Mouse (Mus musculus) liver, adult 2 months (tissue): ENCODE results near the gene Mkrn3. TPM values are rescaled to one million over a fixed set of nuclear protein-coding genes. Genes with fewer than 3 reads are reported as not detected.
A peak's percentile ranks its signal among the peaks of the same experiment; 100 is the strongest.

ENCODE experiments used
- DNase-seq: peaks from one replicate; pipeline ENCODE4 v3.0.0-alpha.2; 2011; ENCODE audit warnings: low read depth, low spot score; ENCODE audit errors: extremely low read depth
- H3K27ac ChIP-seq: fragments of 200-500 bp; replicated peaks from 2 replicates; pipeline ENCODE4 v1.5.1; 2012; ENCODE audit warnings: low read depth, mild to moderate bottlenecking, control low read depth, inconsistent platforms, low read length; ENCODE audit not compliant: insufficient read depth
- H3K27me3 ChIP-seq: fragments of 200-500 bp; 2 replicates; pipeline ENCODE4 v1.6.1; 2012; ENCODE audit warnings: mild to moderate bottlenecking, moderate library complexity, low read length, inconsistent platforms; ENCODE audit not compliant: control insufficient read depth, insufficient read depth
- H3K36me3 ChIP-seq: fragments of 200-500 bp; 2 replicates; pipeline ENCODE4 v1.6.1; 2012; ENCODE audit warnings: low read length, inconsistent platforms; ENCODE audit not compliant: control insufficient read depth, insufficient read depth
- H3K4me1 ChIP-seq: fragments of 200-500 bp; 2 replicates; pipeline ENCODE4 v1.6.1; 2011; ENCODE audit warnings: low read length; ENCODE audit not compliant: control insufficient read depth, insufficient read depth
- H3K4me3 ChIP-seq: fragments of 200-500 bp; 2 replicates; pipeline ENCODE4 v1.5.1; 2011; ENCODE audit warnings: low read depth, mild to moderate bottlenecking, control low read depth, low read length, moderate library complexity; ENCODE audit not compliant: insufficient read depth
- H3K79me2 ChIP-seq: fragments of 200-500 bp; 2 replicates; pipeline ENCODE4 v1.6.1; 2012; ENCODE audit warnings: inconsistent platforms, mild to moderate bottlenecking, low read length, moderate library complexity; ENCODE audit not compliant: control insufficient read depth, insufficient read depth
- H3K9ac ChIP-seq: fragments of 200-500 bp; 2 replicates; pipeline ENCODE4 v1.6.1; 2012; ENCODE audit warnings: low read depth, mild to moderate bottlenecking, control low read depth, inconsistent platforms, low read length
- CTCF ChIP-seq: fragments of 200-500 bp; IDR thresholded peaks from 2 replicates; pipeline ENCODE4 v1.5.1; 2011; ENCODE audit warnings: low read depth, low read length, control low read depth
- POLR2A ChIP-seq: fragments of 200-500 bp; IDR thresholded peaks from 2 replicates; pipeline ENCODE4 v1.6.1; 2011; ENCODE audit warnings: low read length, control low read depth; ENCODE audit not compliant: insufficient read depth; ENCODE audit errors: extremely low read depth
- WGBS: fragments of 180-500 bp; shearing (Covaris S2); methylation state at CpG from one replicate; pipeline ENCODE4 v1.1.7; 2018; 5-methylcytosine and 5-hydroxymethylcytosine counted together
- polyA plus RNA-seq: library from polyadenylated mRNA; depleted of rRNA; stranded (reverse); fragments of >200 nt; gene quantifications from 2 replicates; pipeline ENCODE4 v1.2.3, GENCODE M21; 2012
- total RNA-seq: library from RNA; depleted of rRNA; stranded (reverse); fragments of >200 nt; gene quantifications from 2 replicates; pipeline ENCODE4 v1.2.3, GENCODE M21; 2014

Mkrn3 gene
- total and polyA plus RNA-seq, 2 experiments = 0.29 to 0.37 TPM

DNA sequence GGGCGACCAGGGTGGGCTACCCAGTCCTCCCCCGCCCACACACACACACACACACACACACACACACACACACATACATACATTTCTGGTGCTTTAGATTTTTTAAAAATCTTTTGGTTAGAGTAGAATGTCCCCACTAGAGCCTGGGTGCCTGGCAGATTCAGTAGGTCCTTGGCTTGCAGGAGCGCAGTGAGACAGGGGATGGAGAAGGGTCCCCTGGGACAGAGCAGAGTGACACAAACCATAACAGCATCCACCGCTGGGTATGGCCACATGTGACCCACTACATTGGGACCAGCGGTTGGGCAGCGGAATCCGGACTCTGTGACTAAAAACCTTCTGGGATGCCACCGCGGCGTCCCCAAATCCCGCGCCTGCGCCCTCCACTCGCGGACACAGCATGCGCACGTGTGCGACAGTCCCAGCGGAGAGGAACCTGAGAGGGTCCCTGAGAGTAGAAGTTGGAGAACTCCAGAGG lies 13.3 kb downstream of the Mkrn3 start:
- H3K4me1 ChIP-seq = no peaks in the 10 kb centered on the region
- DNase-seq = no peak
- no peak overlapping the region for H3K9ac ChIP-seq
- H3K4me3 ChIP-seq = no peak overlapping the region
- H3K27me3 ChIP-seq = no peaks in the 10 kb centered on the region
- H3K36me3 ChIP-seq = no peaks in the 10 kb centered on the region
- 38% methylated on average over 19 of the region's 19 CpGs for WGBS
- no peak overlapping the region for H3K27ac ChIP-seq
- no peaks in the 10 kb centered on the region for H3K79me2 ChIP-seq
- TF ChIP-seq CTCF = no peak
- no peak for TF ChIP-seq POLR2A

DNA sequence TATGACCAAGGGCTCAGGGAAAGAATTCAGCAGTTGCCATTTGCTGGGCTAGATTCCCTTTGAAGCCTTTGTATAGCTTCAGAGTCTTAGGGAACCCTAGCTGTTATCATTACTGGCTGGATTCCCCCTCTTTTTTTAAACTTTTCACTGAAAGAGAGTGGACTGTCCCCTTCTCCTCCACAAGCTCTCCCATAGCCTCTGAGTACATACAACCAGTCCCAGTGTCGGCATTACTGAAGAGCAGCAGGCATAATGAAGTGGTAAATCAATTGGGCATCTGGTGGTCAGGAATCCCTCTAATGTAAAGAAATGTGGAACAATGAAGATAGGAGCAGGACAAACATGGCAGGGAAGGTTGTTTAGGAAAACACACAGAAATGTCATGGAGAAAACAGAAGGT lies 27.7 kb downstream of the Mkrn3 start:
- Histone ChIP-seq H3K9ac (no peak overlapping the region), H3K27ac (no peak overlapping the region), H3K4me3 (no peak overlapping the region), H3K27me3 (peaks cover 2% of the 10 kb centered on the region; the same call in 1 of the 2 replicates), H3K79me2 (no peaks in the 10 kb centered on the region), H3K4me1 (no peaks in the 10 kb centered on the region), H3K36me3 (no peaks in the 10 kb centered on the region)
- 47% methylated on average over 1 of the region's 1 CpGs for WGBS
- no peak for DNase-seq
- no peak for TF ChIP-seq POLR2A
- no peak for TF ChIP-seq CTCF

DNA sequence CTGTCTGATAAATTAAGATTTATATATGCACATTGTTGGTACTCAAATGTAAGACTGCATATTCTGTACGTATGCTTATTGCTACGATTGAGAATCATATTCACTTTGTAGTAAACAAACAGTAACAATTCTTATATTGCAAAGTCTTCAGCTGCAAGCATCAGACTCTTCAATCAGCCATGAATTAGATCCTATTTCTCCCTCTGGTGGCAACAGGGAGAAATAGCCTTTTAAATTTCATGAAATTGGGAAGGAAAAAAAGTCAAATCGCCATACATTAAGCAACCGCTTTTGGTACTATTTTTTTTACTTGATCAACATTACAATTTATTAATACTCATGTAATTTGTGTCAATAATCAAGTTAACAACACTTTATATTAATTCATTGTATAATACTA lies 31.6 kb downstream of the Mkrn3 start:
- WGBS = 41% methylated on average over 4 of the region's 4 CpGs
- TF ChIP-seq POLR2A = no peak
- no peak for TF ChIP-seq CTCF
- DNase-seq = no peak

GRCm38 (mm10) chr7:62382391-62382790 lies 37.5 kb downstream of the Mkrn3 start:
- Histone ChIP-seq H3K79me2 (no peaks in the 10 kb centered on the region), H3K4me1 (no peaks in the 10 kb centered on the region), H3K36me3 (no peaks in the 10 kb centered on the region), H3K9ac (no peak overlapping the region), H3K4me3 (no peak overlapping the region), H3K27ac (no peak overlapping the region), H3K27me3 (no peaks in the 10 kb centered on the region)
- TF ChIP-seq CTCF (peak; percentile 36; the same call in 1 of the 2 replicates), POLR2A (no peak)
- peak; percentile 19 for DNase-seq
- WGBS = 6% methylated on average over 2 of the region's 2 CpGs

More for the DNA sequence above, 31.6 kb downstream of the Mkrn3 start:
- H3K79me2 ChIP-seq = no peaks in the 10 kb centered on the region
- H3K27me3 ChIP-seq = no peaks in the 10 kb centered on the region
- no peak overlapping the region for H3K27ac ChIP-seq
- H3K4me3 ChIP-seq = no peak overlapping the region
- H3K4me1 ChIP-seq = no peaks in the 10 kb centered on the region
- no peaks in the 10 kb centered on the region for H3K36me3 ChIP-seq
- H3K9ac ChIP-seq = no peak overlapping the region

DNA sequence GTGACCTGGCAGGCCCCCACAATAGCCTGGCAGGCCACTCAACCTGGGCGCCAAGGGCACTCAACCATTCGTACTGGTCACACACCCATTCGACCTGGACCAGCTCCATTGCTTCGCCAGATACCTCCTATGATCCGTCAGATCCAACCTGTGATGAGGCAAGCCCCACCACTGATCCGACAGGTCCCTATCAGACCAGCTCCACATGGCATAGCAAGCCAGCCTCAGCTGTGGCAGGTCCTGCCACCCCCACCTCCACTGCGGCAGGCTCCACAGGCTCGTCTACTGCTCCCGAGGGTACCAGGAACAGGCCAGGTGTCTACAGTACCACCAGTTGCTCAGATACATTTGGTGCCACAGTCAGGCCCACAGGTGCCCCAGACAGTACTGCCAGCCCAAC lies 41.4 kb downstream of the Mkrn3 start:
- no peak for TF ChIP-seq CTCF
- no peak for TF ChIP-seq POLR2A
- H3K9ac ChIP-seq = no peak overlapping the region
- H3K4me3 ChIP-seq = no peak overlapping the region
- WGBS = 85% methylated on average over 9 of the region's 9 CpGs
- no peaks in the 10 kb centered on the region for H3K79me2 ChIP-seq
- H3K27me3 ChIP-seq = no peaks in the 10 kb centered on the region
- H3K27ac ChIP-seq = no peak overlapping the region
- no peaks in the 10 kb centered on the region for H3K36me3 ChIP-seq
- no peak for DNase-seq
- H3K4me1 ChIP-seq = no peaks in the 10 kb centered on the region

DNA sequence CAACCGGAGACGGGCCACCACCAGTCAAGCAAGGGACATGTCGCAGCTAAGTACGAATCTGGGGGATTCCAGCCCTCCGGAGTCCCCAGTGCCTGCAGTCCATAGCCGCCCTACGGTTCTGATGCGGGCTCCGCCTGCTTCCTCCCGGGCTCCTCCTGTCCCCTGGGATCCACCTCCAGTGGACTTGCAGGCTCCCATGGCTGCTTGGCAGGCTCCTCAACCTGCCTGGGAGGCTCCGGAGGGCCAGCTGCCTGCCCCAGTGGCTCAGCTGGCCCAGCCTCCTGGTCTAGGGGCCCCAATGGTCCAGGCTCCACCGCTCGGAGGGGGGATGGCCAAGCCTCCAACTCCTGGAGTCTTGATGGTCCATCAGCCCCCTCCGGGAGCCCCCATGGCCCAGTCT lies 42.6 kb downstream of the Mkrn3 start:
- H3K27ac ChIP-seq = no peak overlapping the region
- DNase-seq = no peak
- H3K79me2 ChIP-seq = no peaks in the 10 kb centered on the region
- H3K36me3 ChIP-seq = no peaks in the 10 kb centered on the region
- 28% methylated on average over 14 of the region's 14 CpGs for WGBS
- no peak overlapping the region for H3K9ac ChIP-seq
- H3K4me3 ChIP-seq = no peak overlapping the region
- no peaks in the 10 kb centered on the region for H3K27me3 ChIP-seq
- TF ChIP-seq POLR2A = no peak
- TF ChIP-seq CTCF = no peak
- H3K4me1 ChIP-seq = no peaks in the 10 kb centered on the region
